Mouse (Mus musculus) stomach, embryonic 16.5 days (tissue): Measurements from ENCODE around the gene Vps35l. TPM values are rescaled to one million over a fixed set of nuclear protein-coding genes. Genes with fewer than 3 reads are reported as not detected.

Experiments
- ATAC-seq: fragments of 200-750 bp; cut with Nextera tagmentation; 2 replicates; pipeline ENCODE4 v1.8.0; 2017; ENCODE audit warnings: moderate number of reproducible peaks, moderate TSS enrichment; ENCODE audit not compliant: insufficient read depth, low FRiP score
- H3K27ac ChIP-seq: fragments of 300-500 bp; sonication (generic); 2 replicates; pipeline ENCODE4 v1.5.1; 2014; ENCODE audit warnings: low read length
- H3K27me3 ChIP-seq: fragments of 300-500 bp; sonication (generic); 2 replicates; pipeline ENCODE4 v1.6.1; 2014; ENCODE audit warnings: low read length, control low read depth, mixed read lengths; ENCODE audit not compliant: control insufficient read depth, insufficient read depth
- H3K36me3 ChIP-seq: fragments of 300-500 bp; sonication (generic); 2 replicates; pipeline ENCODE4 v1.6.1; 2014; ENCODE audit warnings: low read length; ENCODE audit not compliant: control insufficient read depth, insufficient read depth
- H3K4me1 ChIP-seq: fragments of 300-500 bp; sonication (generic); 2 replicates; pipeline ENCODE4 v1.6.1; 2014; ENCODE audit warnings: low read length, control low read depth, mixed read lengths; ENCODE audit not compliant: control insufficient read depth, insufficient read depth
- H3K4me2 ChIP-seq: fragments of 300-500 bp; sonication (generic); 2 replicates; pipeline ENCODE4 v1.6.1; 2014; ENCODE audit warnings: low read depth, low read length, mixed read lengths
- H3K4me3 ChIP-seq: fragments of 300-500 bp; sonication (generic); replicated peaks from 2 replicates; pipeline ENCODE4 v1.5.1; 2014; ENCODE audit warnings: mild to moderate bottlenecking, low read length
- H3K9ac ChIP-seq: fragments of 300-500 bp; sonication (generic); 2 replicates; pipeline ENCODE4 v1.6.1; 2014; ENCODE audit warnings: low read length
- H3K9me3 ChIP-seq: fragments of 300-500 bp; sonication (generic); replicated peaks from 2 replicates; pipeline ENCODE4 v1.6.1; 2016; ENCODE audit warnings: low read length, control low read depth; ENCODE audit not compliant: control insufficient read depth
- WGBS: fragments of 180-500 bp; shearing (Covaris S2); extraction: QIAGEN DNeasy Blood & Tissue Kit; methylation state at CpG from one replicate; pipeline ENCODE4 v1.1.7; 2014; 5-methylcytosine and 5-hydroxymethylcytosine counted together
- polyA plus RNA-seq: library from polyadenylated mRNA; unstranded; fragments of >200 nt; fragmentation: Nextera tagmentation; extraction: Ambion mirVana; gene quantifications from 2 replicates; pipeline ENCODE4 v1.2.1, GENCODE M21; 2015

Vps35l gene
- polyA plus RNA-seq, 1 experiment from 2014 or later: 57.2 TPM

- H3K4me2 ChIP-seq: peak overlapping the region; percentile 76
- H3K4me3 ChIP-seq: peak overlapping the region; percentile 90
- H3K9ac ChIP-seq: peak overlapping the region; percentile 90; the same call in 1 of the 2 replicates
- peaks cover 23% of the 10 kb centered on the region for H3K4me1 ChIP-seq
- ATAC-seq: no peak
- no peaks in the 10 kb centered on the region for H3K36me3 ChIP-seq
- H3K9me3 ChIP-seq: no peaks in the 10 kb centered on the region
- no peaks in the 10 kb centered on the region for H3K27me3 ChIP-seq
- H3K27ac ChIP-seq: peak overlapping the region; percentile 90; the same call in 1 of the 2 replicates
- WGBS: 28% methylated on average over 6 of the region's 6 CpGs
Observed at GRCm38 (mm10) chr7:118706051-118706450, 34.0 kb upstream of the Vps35l start.

DNA sequence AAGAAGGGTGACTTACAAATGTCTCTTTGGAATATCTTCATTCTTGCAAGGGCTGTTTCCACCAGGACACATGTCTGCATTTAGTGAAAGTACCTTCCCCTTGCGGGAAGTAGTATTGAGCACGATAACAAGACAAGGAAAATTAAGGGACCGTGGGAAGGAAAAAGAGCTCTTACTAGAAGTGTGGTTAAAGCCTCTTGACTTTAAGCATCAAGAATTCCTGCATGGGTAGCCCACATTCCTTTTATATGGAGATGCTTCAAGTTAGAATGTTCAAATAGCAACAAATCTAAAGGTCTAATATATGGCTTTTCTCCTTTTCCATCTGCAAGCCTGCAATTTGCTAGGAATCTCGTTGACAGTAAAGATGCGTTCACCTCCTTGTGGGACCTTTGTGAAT, 33.5 kb upstream of the Vps35l start:
- no peaks in the 10 kb centered on the region for H3K9me3 ChIP-seq
- H3K9ac ChIP-seq: no peak overlapping the region
- H3K27me3 ChIP-seq: no peaks in the 10 kb centered on the region
- no peak overlapping the region for H3K4me3 ChIP-seq
- 0 out of 2 replicates have a peak overlapping the region, but pooled peaks have one; percentile 90 for H3K27ac ChIP-seq
- H3K4me2 ChIP-seq: no peak overlapping the region
- no peak for ATAC-seq
- no peaks in the 10 kb centered on the region for H3K36me3 ChIP-seq
- H3K4me1 ChIP-seq: peaks cover 23% of the 10 kb centered on the region
- 89% methylated on average over 5 of the region's 5 CpGs for WGBS

DNA sequence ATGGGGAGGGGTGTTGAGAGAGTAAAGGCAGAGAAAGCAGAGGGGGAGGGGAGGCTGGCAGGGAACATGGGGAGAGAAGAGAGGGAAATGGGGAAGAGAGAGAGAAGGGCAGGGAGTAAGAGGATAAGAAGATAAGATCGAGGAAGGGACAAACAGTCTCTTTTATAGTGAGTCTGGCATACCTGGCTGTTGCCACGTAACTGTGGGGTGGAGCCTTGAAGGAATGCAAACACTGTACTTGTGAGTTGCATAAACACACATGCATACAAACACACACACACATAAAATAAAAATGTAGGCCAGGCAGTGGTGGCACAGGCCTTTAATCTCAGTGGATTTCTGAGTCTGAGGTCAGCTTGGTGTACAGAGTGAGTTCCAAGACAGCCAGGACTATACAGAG, 32.8 kb upstream of the Vps35l start:
- no peak overlapping the region for H3K9ac ChIP-seq
- peaks cover 23% of the 10 kb centered on the region for H3K4me1 ChIP-seq
- ATAC-seq: no peak
- H3K4me3 ChIP-seq: no peak overlapping the region
- no peaks in the 10 kb centered on the region for H3K9me3 ChIP-seq
- H3K36me3 ChIP-seq: no peaks in the 10 kb centered on the region
- no peaks in the 10 kb centered on the region for H3K27me3 ChIP-seq
- no peak overlapping the region for H3K4me2 ChIP-seq
- WGBS: 55% methylated on average over 2 of the region's 2 CpGs
- H3K27ac ChIP-seq: no peak overlapping the region

- peak; percentile 11; the same call in 1 of the 2 replicates for ATAC-seq
- Histone ChIP-seq H3K4me1 (peaks cover 25% of the 10 kb centered on the region), H3K4me3 (no peak overlapping the region), H3K4me2 (no peak overlapping the region), H3K27ac (no peak overlapping the region), H3K9me3 (no peaks in the 10 kb centered on the region), H3K27me3 (no peaks in the 10 kb centered on the region), H3K9ac (no peak overlapping the region), H3K36me3 (no peaks in the 10 kb centered on the region)
- 60% methylated on average over 4 of the region's 4 CpGs for WGBS
Observed at GRCm38 (mm10) chr7:118708002-118708401, 32.0 kb upstream of the Vps35l start.

- Histone ChIP-seq H3K4me2 (no peak overlapping the region), H3K27ac (no peak overlapping the region), H3K36me3 (no peaks in the 10 kb centered on the region), H3K9ac (no peak overlapping the region), H3K4me3 (no peak overlapping the region), H3K9me3 (no peaks in the 10 kb centered on the region), H3K4me1 (peaks cover 13% of the 10 kb centered on the region; the same call in 1 of the 2 replicates), H3K27me3 (no peaks in the 10 kb centered on the region)
- WGBS: 65% methylated on average over 5 of the region's 5 CpGs
- ATAC-seq: no peak
Observed at GRCm38 (mm10) chr7:118710776-118711175, 29.2 kb upstream of the Vps35l start.

GRCm38 (mm10) chr7:118712228-118713173, 27.5 kb upstream of the Vps35l start, which contains the start of gene Ccp110:
TSS of gene Ccp110 (plus strand) at chr7:118712552.
- Histone ChIP-seq H3K4me1 (peaks cover 9% of the 10 kb centered on the region; the same call in 1 of the 2 replicates), H3K4me3 (peak within 1 kb of the TSS; percentile 97), H3K36me3 (no peaks in the 10 kb centered on the region), H3K9me3 (no peaks in the 10 kb centered on the region), H3K27ac (peak within 1 kb of the TSS; percentile 33; the same call in 1 of the 2 replicates), H3K9ac (peak within 1 kb of the TSS; percentile 81), H3K4me2 (peak within 1 kb of the TSS; percentile 91), H3K27me3 (no peaks in the 10 kb centered on the region)
- under 1% methylated on average over 48 of the region's 48 CpGs for WGBS
- ATAC-seq: peak; percentile 97

- Histone ChIP-seq H3K4me3 (no peak overlapping the region), H3K9ac (no peak overlapping the region), H3K27ac (no peak overlapping the region), H3K4me1 (peaks cover 9% of the 10 kb centered on the region; the same call in 1 of the 2 replicates), H3K9me3 (no peaks in the 10 kb centered on the region), H3K27me3 (no peaks in the 10 kb centered on the region), H3K36me3 (no peaks in the 10 kb centered on the region), H3K4me2 (no peak overlapping the region)
- no peak for ATAC-seq
- 85% methylated on average over 1 of the region's 1 CpGs for WGBS
Observed at GRCm38 (mm10) chr7:118714873-118715272, 25.2 kb upstream of the Vps35l start.

- Histone ChIP-seq H3K9ac (no peak overlapping the region), H3K4me2 (no peak overlapping the region), H3K27me3 (no peaks in the 10 kb centered on the region), H3K4me1 (peaks cover 6% of the 10 kb centered on the region; the same call in 1 of the 2 replicates), H3K4me3 (no peak overlapping the region), H3K27ac (no peak overlapping the region), H3K36me3 (no peaks in the 10 kb centered on the region), H3K9me3 (no peaks in the 10 kb centered on the region)
- ATAC-seq: no peak
- WGBS: 91% methylated on average over 4 of the region's 4 CpGs
Observed at GRCm38 (mm10) chr7:118718066-118718465, 22.0 kb upstream of the Vps35l start.

GRCm38 (mm10) chr7:118723927-118724326, 16.1 kb upstream of the Vps35l start:
- no peak overlapping the region for H3K4me3 ChIP-seq
- H3K4me1 ChIP-seq: no peaks in the 10 kb centered on the region
- ATAC-seq: no peak
- H3K27me3 ChIP-seq: no peaks in the 10 kb centered on the region
- H3K9me3 ChIP-seq: no peaks in the 10 kb centered on the region
- 91% methylated on average over 9 of the region's 9 CpGs for WGBS
- no peaks in the 10 kb centered on the region for H3K36me3 ChIP-seq
- no peak overlapping the region for H3K4me2 ChIP-seq
- H3K27ac ChIP-seq: no peak overlapping the region
- no peak overlapping the region for H3K9ac ChIP-seq
